Mouse (Mus musculus) left cerebral cortex, postnatal 36 days (tissue): ENCODE results near the gene Mapk3. TPM values are rescaled to one million over a fixed set of nuclear protein-coding genes. Genes with fewer than 3 reads are reported as not detected.
A peak's percentile ranks its signal among the peaks of the same experiment; 100 is the strongest.

ENCODE experiments used
- DNase-seq, 2 experiments: peaks; one replicate each; pipeline ENCODE4 v3.0.0; 2021 to 2022; ENCODE audit warnings: low spot score in 2 of 2, mixed read lengths in 1 of 2
- intact Hi-C: fragments of 180-260 bp; cut with DNase I; formaldehyde crosslinking; loops from one replicate; pipeline ENCODE4 v1.15.1; 2025
- total RNA-seq, 2 experiments: library from RNA; stranded (reverse); gene quantifications; 2 replicates each; pipeline ENCODE4 v1.2.3; 2021

Gene Mapk3
- total RNA-seq, 2 experiments from 2014 or later: 148 to 172 TPM

DNA sequence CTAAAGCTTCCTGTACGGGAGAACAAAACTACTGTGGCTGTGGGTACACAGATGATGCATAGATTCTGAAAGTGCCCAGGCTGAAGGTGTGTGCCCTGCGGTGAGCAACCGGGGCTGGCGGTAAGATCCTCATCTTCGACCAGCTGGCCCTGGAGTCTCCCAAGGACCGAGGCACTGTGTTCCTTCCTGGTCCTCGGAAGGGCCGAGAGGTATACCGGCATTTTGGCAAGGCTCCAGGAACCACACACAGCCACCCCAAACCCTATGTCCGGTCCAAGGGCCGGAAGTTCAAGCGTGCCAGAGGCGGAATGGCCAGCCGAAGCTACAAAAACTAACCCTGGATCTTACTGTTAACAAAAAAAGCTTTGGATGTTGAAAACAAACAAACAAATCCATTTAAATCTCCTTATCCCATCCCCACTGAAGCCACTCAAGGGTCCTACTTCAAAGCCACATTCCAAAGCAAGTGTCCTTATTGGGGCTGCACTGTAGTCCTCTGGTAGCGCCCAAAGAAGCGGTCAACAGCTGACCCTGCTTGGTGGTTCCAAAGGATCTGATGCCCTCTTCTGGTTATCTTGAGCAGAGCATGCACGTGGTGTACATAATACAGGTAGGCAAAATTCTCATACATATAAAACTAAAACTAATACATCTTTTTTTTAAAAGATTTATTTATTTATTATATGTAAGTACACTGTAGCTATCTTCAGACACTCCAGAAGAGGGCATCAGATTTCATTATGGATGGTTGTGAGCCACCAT, 9.6 kb upstream of the Mapk3 start:
- intact Hi-C loops: no loop called here

DNA sequence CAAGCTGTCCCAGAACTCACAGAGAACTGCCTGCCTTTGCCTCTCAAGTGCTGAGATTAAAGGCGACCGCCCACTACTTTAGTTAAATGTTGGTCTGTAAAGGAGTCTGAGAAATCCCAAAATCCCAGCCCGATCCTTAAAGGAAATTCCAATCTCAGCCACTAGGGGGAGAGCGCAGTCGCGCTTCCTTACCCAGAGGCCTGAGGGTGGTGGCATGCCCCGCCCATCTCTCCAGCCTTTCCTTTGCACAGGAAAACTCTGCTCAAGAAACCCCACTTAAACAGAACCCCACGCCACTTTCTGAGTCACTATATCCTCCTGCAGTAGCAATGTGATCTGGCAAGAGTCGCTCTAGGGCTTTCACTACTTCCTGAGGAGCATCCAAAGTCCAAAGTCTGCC, 4.5 kb upstream of the Mapk3 start:
- intact Hi-C loops: no loop called here
- DNase-seq: peak; percentile 71 to 72

More for the DNA sequence above, 9.6 kb upstream of the Mapk3 start:
- DNase-seq: no peak

DNA sequence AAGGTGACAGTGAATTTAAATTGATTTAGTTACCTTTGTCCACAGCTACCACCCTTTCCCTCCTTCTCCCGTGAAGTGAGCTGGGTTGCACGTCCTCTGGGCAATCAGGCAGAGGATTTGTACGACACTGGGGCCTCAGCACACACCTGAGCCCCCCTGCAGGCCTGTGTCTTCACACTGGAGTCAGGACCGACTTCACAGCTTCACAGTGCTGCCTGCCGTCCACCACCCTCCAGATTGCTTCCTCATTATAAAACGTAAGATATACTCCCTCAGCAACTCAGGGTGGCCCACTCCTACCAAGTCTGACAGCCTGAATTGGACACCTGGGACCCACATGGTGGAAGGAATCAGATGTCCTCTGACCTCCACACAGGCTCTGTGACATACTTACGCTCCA, 862 bp upstream of the Mapk3 start:
- intact Hi-C loops: no loop called here
- no peak for DNase-seq

DNA sequence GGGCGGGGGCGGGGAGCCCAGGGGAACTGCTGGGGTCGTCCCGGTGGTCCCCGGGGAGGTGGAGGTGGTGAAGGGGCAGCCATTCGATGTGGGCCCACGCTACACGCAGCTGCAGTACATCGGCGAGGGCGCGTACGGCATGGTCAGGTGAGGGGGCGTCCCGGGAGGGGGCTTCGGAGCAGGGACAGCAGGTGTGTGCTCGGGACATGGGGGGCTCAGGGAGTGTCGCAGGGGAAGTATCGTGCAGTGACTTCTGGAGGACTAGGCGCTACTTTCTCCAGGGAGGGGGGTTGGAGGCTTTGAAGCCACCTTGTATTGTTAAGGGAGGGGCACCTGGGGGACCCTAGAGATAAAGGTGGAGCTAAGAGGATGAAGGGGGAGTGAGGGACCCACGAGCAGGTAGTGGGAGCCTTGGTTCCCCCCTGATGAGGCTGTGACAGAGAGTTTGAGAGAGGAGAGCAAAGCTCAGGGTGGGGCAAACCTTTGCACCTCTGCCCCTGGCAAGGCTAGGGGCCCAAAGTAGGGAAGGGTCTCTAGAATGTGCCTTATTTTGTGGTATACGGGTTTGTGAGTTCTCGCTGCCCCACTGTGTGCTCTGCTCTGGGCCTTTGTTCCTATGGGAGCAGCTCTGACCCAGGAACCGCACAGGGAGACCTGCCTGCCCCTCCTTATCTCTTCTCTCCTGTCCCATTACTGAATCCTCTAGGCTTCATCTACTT, 430 bp downstream of the Mapk3 start:
- intact Hi-C loops: loop anchor here (2.0 to 5.0 kb wide), 2 partner anchors 17 to 58 kb away; partner anchors contain the start of gene Ypel3
- no peak for DNase-seq

DNA sequence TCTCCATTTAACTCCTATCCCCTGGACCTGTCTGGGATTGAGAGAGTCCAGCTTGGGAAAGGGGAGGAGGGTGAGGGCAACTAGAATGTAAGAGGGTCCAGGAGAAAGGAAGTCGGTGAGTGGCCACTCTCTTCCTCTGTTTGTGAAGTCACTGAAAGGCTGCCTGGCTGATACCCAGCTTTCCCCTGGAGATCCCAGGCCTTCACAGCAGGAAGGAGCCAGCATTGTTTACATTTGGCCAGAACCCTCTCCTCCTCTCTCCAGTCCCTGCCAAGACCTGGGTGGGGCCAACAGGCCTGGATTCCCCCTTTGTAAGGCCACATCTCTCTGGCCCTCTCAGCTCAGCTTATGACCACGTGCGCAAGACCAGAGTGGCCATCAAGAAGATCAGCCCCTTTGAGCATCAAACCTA, 996 bp downstream of the Mapk3 start:
- DNase-seq: no peak
- intact Hi-C loops: loop anchor here (2.0 to 5.0 kb wide), 2 partner anchors 16 to 58 kb away; partner anchors contain the start of gene Ypel3

DNA sequence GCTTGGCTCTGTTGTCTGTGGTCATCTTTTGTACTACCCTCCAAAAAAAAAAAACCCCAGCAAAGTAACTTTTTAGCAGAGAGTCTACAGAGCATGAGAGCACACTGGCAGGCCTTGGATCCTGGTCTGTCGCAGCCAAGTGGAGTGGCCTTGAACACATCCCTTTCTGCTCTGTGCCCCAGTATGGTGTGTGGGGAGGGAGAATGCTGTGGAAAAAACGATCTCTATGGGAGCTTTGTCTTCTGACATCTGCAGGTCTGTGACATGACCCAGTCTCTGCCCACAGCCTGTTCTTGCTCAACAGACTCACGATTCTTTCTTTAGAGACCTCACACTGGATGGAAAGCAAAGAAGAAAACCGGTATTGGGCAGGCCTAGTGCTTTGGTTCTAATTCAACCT, 1.6 kb downstream of the Mapk3 start:
- DNase-seq: no peak
- intact Hi-C loops: loop anchor here (2.0 to 5.0 kb wide), 2 partner anchors 16 to 59 kb away; partner anchors contain the start of gene Ypel3

DNA sequence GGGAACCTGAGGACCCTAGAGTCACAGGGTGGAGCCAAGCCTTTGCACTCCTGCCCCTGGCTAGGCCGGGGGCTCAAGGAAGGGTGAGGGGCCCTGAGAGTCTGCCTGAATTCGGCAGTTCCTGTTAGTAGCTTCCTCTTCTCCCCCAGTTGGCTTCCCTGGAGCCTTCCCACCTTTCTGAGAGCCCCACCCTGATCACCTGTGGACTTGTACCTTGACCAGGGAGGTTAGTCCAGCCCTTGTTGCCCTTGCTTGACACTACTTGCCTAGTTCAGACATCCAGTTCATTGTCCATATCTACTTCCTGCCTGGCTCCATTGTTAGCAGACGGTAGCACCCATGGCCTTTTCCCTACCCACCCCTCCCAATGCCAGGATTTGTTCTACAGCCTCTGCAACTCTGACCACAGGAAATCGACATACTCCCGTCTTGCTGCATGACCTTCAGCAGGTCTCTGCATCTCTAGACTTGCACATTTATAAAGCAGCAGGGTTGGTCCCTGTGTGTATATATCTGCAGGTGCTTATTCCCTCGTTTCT, 2.2 kb downstream of the Mapk3 start:
- intact Hi-C loops: loop anchor here (2.0 to 5.0 kb wide), 3 partner anchors 15 to 59 kb away; partner anchors contain the start of gene Ypel3
- DNase-seq: no peak

DNA sequence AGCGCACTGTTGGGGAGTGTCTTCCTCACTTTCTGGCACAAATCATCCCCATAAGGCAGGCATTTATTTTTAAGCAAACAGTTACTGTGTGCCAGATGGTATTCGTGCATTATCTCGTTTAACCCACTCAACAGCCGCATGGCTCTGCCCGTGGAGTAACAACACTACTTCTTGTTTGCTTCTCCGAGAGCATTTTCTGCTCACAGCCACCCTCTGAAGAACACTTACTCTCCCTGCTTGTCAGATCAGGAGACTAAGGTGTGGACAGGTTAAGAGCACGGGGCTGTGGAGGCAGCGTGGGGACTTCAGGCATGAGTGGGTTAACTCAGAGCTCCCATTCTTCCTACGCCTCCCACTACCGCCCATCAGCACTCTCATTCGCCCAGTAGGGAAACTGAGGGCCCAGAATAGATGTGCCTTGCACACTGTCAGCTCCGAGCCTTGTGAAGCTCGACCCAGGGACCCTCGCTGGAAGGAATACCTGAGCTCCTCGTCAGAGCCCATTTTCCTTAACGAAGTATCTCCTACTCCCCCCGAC, 3.1 kb downstream of the Mapk3 start:
- DNase-seq: peak; percentile 71 to 74
- intact Hi-C loops: loop anchor here (2.0 to 5.0 kb wide), 2 partner anchors 36 to 60 kb away; no protein-coding TSS in a partner anchor

DNA sequence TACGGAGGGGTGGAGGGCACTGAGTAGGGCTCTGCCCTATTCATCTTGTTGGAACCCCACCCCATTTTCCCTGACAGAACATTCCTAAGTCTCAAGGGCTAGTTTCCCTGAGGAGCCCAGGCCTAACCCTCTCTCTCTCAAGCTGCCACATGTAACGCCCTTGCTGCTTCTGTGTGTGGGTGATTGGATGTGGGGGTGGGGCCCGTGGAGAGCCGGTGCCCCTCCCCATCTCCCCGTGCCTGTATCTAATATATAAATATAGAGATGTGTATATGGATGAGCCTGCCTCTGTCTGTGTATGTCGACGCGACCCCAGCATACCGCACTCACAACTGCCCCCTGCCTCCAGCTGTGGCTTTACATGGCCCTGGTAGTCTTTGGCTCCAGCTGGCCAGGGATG, 6.1 kb downstream of the Mapk3 start:
- DNase-seq: no peak
- intact Hi-C loops: no loop called here

DNA sequence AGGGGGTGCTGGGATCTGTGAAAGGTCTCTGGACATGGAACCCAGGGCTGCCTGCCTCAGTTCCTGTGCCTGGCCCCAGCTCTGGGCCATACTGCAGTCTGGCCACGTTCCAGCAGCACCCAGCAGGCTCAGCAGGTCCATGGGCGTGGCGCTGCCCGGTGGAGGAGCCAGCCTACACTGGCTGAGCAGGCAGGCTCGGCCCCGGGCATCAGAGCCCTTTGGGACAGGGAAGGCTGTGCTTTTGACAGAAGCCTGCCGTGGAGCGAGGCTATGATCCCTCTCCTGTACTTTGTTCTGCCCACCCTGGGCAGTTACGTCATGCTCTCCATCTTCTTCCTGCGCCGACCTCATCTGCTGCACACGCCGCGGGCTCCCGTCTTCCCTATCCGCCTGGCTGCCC, 6.8 kb downstream of the Mapk3 start, which contains the start of gene Gdpd3:
TSS of gene Gdpd3 (plus strand) at position 134 of the 400 bp plus-strand sequence.
- DNase-seq: no peak
- intact Hi-C loops: no loop called here

DNA sequence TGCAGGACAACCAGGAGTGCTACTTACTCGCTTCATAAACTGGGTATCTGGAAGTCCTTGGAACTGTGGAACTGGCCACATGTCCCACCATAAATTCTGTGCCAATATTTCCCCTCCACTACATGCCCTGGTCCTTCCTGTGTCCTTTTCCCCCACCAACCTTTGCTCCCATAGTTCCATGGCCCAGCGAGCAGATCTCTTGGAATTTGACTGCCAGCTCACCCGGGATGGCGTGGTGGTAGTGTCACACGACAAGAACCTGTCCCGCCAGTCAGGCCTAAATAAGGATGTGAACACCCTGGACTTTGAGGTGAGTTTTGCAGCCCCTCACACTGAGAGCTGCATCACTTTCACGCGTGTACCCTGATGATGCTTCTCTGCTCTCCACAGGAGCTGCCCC, 7.6 kb downstream of the Mapk3 start:
- intact Hi-C loops: no loop called here
- no peak for DNase-seq

DNA sequence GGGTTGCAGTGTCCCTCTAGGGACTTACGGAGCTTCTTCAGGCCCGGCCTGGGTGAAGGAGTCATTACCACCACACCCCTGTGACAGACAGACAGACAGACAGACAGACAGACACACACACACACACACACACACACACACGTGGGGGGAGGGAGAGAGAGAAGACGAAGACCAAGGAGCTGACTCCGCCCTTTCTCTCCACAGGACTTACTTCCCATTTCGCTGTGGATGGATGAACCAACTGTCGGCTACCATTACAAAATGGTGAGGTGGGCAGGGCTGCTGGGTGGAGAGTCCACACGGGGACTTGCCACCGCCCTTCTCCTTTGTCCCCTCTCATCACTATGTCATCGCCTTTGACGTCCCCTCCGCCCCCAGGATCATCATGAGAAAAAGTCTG, 11.4 kb downstream of the Mapk3 start:
- intact Hi-C loops: no loop called here

DNA sequence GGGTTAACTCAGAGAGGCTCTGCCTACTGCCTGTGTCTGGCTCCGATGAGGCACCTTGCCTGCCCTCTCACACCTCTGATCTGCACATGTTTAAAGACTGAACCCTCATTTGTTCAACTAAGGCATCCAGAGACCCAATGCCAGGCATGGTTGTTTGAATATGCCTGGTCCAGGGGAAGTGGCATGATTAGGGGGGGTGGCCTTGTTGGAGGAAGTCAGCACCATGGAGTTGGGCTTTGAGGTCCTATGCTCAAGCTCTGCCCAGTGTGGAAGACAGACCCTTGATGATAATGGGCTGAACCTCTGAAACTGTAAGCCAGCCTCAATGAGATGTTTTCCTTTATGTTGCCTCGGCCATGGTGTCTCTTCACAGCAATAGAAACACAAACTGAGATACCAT, 13.9 kb downstream of the Mapk3 start:
- DNase-seq: no peak
- intact Hi-C loops: no loop called here

More for the DNA sequence above, 11.4 kb downstream of the Mapk3 start:
- no peak for DNase-seq

DNA sequence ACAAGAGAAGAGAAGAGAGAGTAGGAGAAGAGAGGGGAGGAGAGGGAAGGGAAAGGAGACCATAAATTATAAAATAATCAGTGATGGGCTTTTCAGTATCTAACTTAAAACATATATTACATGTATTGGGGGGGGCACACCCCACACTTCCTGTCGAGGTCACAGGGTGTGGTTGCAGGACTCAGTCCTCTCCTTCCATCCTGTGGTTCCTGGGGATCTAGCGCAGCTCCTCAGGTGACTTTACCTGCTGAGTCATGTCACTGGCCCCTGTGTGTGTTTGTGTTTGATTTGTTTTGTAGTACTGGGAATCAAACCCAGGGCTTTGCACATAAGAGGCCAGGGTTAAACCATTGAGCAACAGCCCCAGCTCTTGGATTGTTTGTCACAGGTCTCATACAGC, 15.1 kb downstream of the Mapk3 start:
- no peak for DNase-seq
- intact Hi-C loops: no loop called here

DNA sequence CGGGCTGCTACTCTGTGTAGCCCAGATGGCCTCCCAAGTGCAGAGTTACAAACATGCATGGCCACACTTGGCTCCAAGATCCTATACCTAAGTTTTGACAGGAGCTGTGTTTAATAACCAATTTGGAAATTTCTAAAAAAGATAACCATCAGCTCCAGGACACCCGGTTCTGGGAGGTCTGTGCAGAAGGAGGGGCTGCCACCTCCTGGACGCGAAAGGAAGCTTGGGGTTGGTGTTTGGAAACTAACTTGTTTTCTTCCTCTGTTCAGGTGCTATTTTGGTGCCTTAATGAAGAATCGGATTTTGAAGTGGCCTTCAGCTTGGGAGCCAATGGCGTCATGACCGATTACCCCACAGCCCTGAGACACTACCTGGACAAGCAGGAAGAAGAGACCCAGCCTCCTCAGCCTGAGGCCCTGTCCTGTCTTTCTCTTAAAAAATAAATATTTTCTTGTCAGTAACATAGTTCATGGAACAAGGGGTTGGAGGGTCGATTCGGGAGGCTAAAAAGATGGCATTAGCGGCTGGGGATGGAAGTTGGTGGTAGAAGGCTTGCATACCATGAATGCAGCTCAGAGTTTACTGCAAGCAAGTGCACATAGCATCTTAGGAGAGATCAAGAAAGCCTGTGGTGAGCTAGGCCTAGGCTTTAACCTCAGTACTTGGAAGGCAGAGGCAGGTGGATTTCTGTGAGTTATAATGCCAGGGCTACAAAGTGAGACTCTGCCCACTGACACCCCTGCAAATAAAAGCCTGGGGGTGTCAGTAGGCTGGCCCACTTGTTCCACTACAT, 16.0 kb downstream of the Mapk3 start:
- DNase-seq: no peak
- intact Hi-C loops: loop anchor here (5.0 kb wide), 1 partner anchor 73 kb away; no protein-coding TSS in a partner anchor

DNA sequence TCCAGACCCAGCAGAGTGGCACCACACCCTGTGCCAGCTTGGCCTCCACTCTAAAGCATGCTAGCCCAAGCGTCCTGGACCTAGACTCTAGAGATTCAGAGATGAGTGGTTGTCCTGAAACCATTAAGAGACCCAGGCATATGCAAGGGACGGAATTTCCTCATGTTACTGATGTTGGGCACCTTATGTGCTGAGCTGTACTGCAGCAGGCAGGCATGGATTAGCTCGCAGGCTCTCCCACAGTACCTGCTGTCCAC, 16.5 kb downstream of the Mapk3 start:
- intact Hi-C loops: loop anchor here (2.0 to 5.0 kb wide), 2 partner anchors 15 to 74 kb away; no protein-coding TSS in a partner anchor
- no peak for DNase-seq

DNA sequence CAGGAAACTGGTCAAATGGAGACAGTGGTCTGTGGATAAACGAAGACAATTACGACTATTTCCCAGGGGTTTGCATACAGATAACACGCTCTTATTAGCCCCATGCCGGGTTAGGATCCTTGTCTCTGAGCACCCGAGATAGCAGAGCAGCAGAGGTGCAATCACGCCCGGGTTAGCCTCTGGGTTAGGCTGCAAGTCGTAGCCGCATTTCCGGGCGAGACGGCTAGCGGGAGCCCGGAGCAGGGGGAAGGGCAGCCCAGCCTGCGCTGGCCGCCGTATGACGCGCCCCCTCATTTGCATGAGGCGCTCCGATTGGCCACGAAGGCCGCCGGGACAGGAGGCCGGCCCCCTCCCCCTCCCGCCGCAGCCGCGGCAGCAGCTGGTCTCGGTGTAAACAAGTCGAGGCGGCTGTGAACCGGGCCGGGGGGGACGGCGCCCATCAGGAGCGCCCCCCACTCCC, 17.2 kb downstream of the Mapk3 start, which contains the start of gene Ypel3:
TSS of gene Ypel3 (plus strand) at position 358 of the 460 bp plus-strand sequence.
- DNase-seq: peak; percentile 93 to 97
- intact Hi-C loops: loop anchor here (2.0 to 5.0 kb wide), 2 partner anchors 16 to 74 kb away; no protein-coding TSS in a partner anchor

DNA sequence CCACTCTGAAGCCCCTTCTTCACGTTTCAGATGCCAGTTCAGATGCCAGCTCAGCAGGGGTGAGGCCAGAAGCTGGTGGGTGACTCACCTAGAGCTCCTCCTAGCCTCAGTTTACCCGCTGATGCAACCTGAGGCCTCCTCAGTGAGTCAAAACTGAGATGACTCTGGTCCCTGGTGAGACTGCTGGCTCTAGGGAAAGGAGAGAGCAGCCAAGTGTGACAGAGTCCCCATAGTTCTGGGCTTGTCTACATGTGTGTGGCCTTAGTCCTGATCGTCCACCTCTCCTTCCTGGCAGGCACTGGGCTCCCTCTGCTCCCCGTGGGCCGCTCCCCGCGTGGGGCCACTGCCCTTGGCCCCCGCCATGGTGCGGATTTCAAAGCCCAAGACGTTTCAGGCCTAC, 18.1 kb downstream of the Mapk3 start:
- intact Hi-C loops: loop anchor here (2.0 to 5.0 kb wide), 2 partner anchors 17 to 75 kb away; no protein-coding TSS in a partner anchor
- DNase-seq: no peak

DNA sequence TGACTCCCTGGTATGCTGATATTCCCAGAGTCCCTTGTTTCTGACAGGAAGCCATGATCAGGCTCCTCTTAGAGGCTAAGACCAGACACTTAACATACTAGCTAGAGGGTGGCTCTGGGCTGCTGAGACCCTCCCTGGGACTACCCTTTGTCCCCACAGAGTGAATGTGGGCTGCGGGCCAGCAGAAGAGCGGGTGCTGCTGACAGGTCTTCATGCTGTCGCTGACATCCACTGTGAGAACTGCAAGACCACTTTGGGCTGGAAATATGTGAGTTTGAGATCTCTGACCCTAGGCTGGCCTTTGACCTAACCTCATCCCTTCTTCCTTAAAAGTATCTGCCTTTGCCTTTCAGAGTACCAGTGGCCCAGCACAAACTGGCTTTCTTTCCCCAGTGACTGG, 18.7 kb downstream of the Mapk3 start:
- no peak for DNase-seq
- intact Hi-C loops: loop anchor here (5.0 kb wide), 1 partner anchor 76 kb away; no protein-coding TSS in a partner anchor
